14 mouse cellular contexts compared by ENCODE assay signal in the genomic region with DNA sequence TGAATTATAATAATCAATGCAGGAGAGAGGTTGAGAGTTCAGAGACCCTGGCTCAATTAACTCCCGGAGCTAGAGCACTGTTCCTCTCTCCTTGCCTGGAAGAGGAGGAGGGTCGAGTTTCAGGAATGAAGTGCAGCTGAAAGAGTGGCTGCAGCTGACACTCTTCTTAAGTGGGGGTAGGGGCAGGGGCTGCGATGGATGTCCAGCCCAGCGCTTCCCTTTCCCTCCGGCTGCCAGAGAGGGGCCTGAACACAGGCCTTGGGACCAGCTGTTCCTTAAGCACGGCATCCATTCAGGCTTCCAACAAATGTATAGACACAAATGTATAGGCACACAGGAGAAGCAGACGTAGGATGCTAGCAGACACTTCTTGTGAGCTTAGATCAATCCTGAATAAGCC. TPM values are rescaled to one million over a fixed set of nuclear protein-coding genes. Genes with fewer than 3 reads are reported as not detected.
DNase-seq lines count a peak whose midpoint lies in the region; ATAC-seq lines count a peak whose summit lies in the region.
"Had no signal": no experiment of that assay in that cellular context is flagged by ENCODE, and none has a peak within 500 bp of the region (broad histone marks: within the 10 kb centered on the region; RNA-seq: fewer than 3 reads in every experiment).

No protein-coding gene starts in this region.

- intact Hi-C loops in heart, postnatal 36 days (cut with DNase I) = no loop called here

- no peak overlapping the region for H3K4me3 ChIP-seq in heart, embryonic 12.5 days
- no peak overlapping the region for H3K4me3 ChIP-seq in midbrain, embryonic 11.5 days (ENCODE audit: low read depth, low read length)
- H3K4me3 ChIP-seq in midbrain, embryonic 15.5 days = no peak overlapping the region
- no peak overlapping the region for H3K4me3 ChIP-seq in hindbrain, embryonic 14.5 days (replicated peaks; ENCODE audit: low read length)
- H3K4me3 ChIP-seq: intestine, embryonic 15.5 days had no signal

- peaks cover 47% of the 10 kb centered on the region for H3K4me1 ChIP-seq in heart, embryonic 12.5 days (replicated peaks)
- H3K4me1 ChIP-seq in midbrain, embryonic 11.5 days (ENCODE audit: control insufficient read depth, insufficient read depth, low read length) = peaks cover 4% of the 10 kb centered on the region; the same call in 1 of the 2 replicates
- peaks cover 21% of the 10 kb centered on the region for H3K4me1 ChIP-seq in midbrain, embryonic 15.5 days
- H3K4me1 ChIP-seq in hindbrain, embryonic 14.5 days (replicated peaks; ENCODE audit: control insufficient read depth, insufficient read depth, low read length) = 0 out of 2 replicates have a peak, but pooled peaks cover 10% of the 10 kb centered on the region

- WGBS in heart, embryonic 12.5 days = 34% methylated on average over 7 of the region's 7 CpGs
- 11% methylated on average over 7 of the region's 7 CpGs for WGBS in midbrain, embryonic 11.5 days
- 19% methylated on average over 7 of the region's 7 CpGs for WGBS in midbrain, embryonic 15.5 days
- 20% methylated on average over 7 of the region's 7 CpGs for WGBS in hindbrain, embryonic 14.5 days

- H3K27ac ChIP-seq in heart, embryonic 12.5 days (ENCODE audit: poor library complexity, severe bottlenecking) = no peak overlapping the region
- no peak overlapping the region for H3K27ac ChIP-seq in midbrain, embryonic 11.5 days (ENCODE audit: low read depth, low read length)
- no peak overlapping the region for H3K27ac ChIP-seq in midbrain, embryonic 15.5 days
- H3K27ac ChIP-seq in hindbrain, embryonic 14.5 days = no peak overlapping the region
- H3K27ac ChIP-seq: intestine, embryonic 15.5 days had no signal

- peaks cover 12% of the 10 kb centered on the region; the same call in 1 of the 2 replicates for H3K27me3 ChIP-seq in heart, embryonic 12.5 days (replicated peaks)
- peaks cover 19% of the 10 kb centered on the region; the same call in 1 of the 2 replicates for H3K27me3 ChIP-seq in midbrain, embryonic 11.5 days (ENCODE audit: control insufficient read depth, insufficient read depth, low read length)
- peaks cover 14% of the 10 kb centered on the region for H3K27me3 ChIP-seq in midbrain, embryonic 15.5 days (replicated peaks)
- H3K27me3 ChIP-seq in hindbrain, embryonic 14.5 days (ENCODE audit: control insufficient read depth, insufficient read depth, low read length) = peaks cover 11% of the 10 kb centered on the region

- H3K4me2 ChIP-seq in heart, embryonic 12.5 days = no peak overlapping the region
- no peak overlapping the region for H3K4me2 ChIP-seq in midbrain, embryonic 11.5 days
- H3K4me2 ChIP-seq in midbrain, embryonic 15.5 days = no peak overlapping the region
- H3K4me2 ChIP-seq in hindbrain, embryonic 14.5 days (replicated peaks) = peak overlapping the region; percentile 98
- H3K4me2 ChIP-seq: heart, embryonic 11.5 days; intestine, embryonic 15.5 days had no signal

- H3K36me3 ChIP-seq in heart, embryonic 12.5 days = no peaks in the 10 kb centered on the region
- no peaks in the 10 kb centered on the region for H3K36me3 ChIP-seq in midbrain, embryonic 11.5 days (ENCODE audit: control insufficient read depth, insufficient read depth, low read length)
- no peaks in the 10 kb centered on the region for H3K36me3 ChIP-seq in midbrain, embryonic 15.5 days (replicated peaks)
- no peaks in the 10 kb centered on the region for H3K36me3 ChIP-seq in hindbrain, embryonic 14.5 days (replicated peaks; ENCODE audit: control insufficient read depth, insufficient read depth)
- H3K36me3 ChIP-seq: intestine, embryonic 15.5 days had no signal

- no peak for DNase-seq in heart, postnatal 36 days
- peak; percentile 84 for DNase-seq in midbrain, embryonic 11.5 days (ENCODE audit: low spot score, missing footprints)
- DNase-seq in hindbrain, embryonic 14.5 days (ENCODE audit: low spot score) = no peak
- no peak for DNase-seq in frontal cortex, postnatal 10 days (ENCODE audit: low spot score in 2 of 2)
- DNase-seq in right cerebral cortex, postnatal 36 days (ENCODE audit: low spot score in 2 of 2) = no peak
- DNase-seq: cerebellum, adult 8-10 months; kidney, postnatal 14 days; layer of hippocampus, postnatal 36 days; lung, postnatal 4 days; thymus, postnatal 36 days had no signal

- H3K9me3 ChIP-seq in heart, embryonic 12.5 days (replicated peaks) = no peaks in the 10 kb centered on the region
- no peaks in the 10 kb centered on the region for H3K9me3 ChIP-seq in midbrain, embryonic 11.5 days (ENCODE audit: control insufficient read depth, low read length)
- no peaks in the 10 kb centered on the region for H3K9me3 ChIP-seq in midbrain, embryonic 15.5 days
- H3K9me3 ChIP-seq in hindbrain, embryonic 14.5 days (ENCODE audit: control insufficient read depth, low read length) = no peaks in the 10 kb centered on the region
- H3K9me3 ChIP-seq: intestine, embryonic 15.5 days had no signal

- H3K9ac ChIP-seq in heart, embryonic 12.5 days = peak overlapping the region; percentile 3; the same call in 1 of the 2 replicates
- H3K9ac ChIP-seq in midbrain, embryonic 11.5 days (ENCODE audit: low read length) = no peak overlapping the region
- no peak overlapping the region for H3K9ac ChIP-seq in midbrain, embryonic 15.5 days
- H3K9ac ChIP-seq in hindbrain, embryonic 14.5 days = 0 out of 2 replicates have a peak overlapping the region, but pooled peaks have one; percentile 29
- H3K9ac ChIP-seq: intestine, embryonic 15.5 days had no signal

- ATAC-seq in heart, embryonic 12.5 days (ENCODE audit: insufficient number of reproducible peaks, low FRiP score) = no peak
- ATAC-seq in midbrain, embryonic 11.5 days (ENCODE audit: low FRiP score) = no peak
- ATAC-seq in midbrain, embryonic 15.5 days (replicated peaks) = no peak
- ATAC-seq in hindbrain, embryonic 14.5 days (ENCODE audit: low FRiP score) = no peak
- ATAC-seq: intestine, embryonic 15.5 days had no signal

RNA-seq across cellular contexts. Expression of a gene that starts 3.2 kb away (rescaled TPM):
- polyA plus RNA-seq in heart, embryonic 12.5 days (2016; fragmentation: Nextera tagmentation; extraction: Ambion mirVana) = 2.2 and 3.2 TPM in 2 replicates
- total RNA-seq in heart, postnatal 36 days (2021) = 10 to 100 TPM; 15.3 to 18.8 TPM
- polyA plus RNA-seq in midbrain, embryonic 11.5 days (2014; fragmentation: Nextera tagmentation; extraction: Ambion mirVana) = 0.34 and 0.56 TPM in 2 replicates
- 4.8 and 6.0 TPM in 2 replicates for polyA plus RNA-seq in midbrain, embryonic 15.5 days (2015; fragmentation: Nextera tagmentation; extraction: Ambion mirVana)
- polyA plus RNA-seq in hindbrain, embryonic 14.5 days (2014; fragmentation: Nextera tagmentation; extraction: Ambion mirVana) = 4.6 and 5.5 TPM in 2 replicates

RNA-seq across cellular contexts. Expression of a gene that starts 20.2 kb away (rescaled TPM):
- polyA plus RNA-seq in heart, embryonic 12.5 days (2016; fragmentation: Nextera tagmentation; extraction: Ambion mirVana) = 23.0 and 23.8 TPM in 2 replicates
- 10 to 100 TPM; 10.6 to 11.8 TPM for total RNA-seq in heart, postnatal 36 days (2021)
- 46.3 and 52.7 TPM in 2 replicates for polyA plus RNA-seq in midbrain, embryonic 11.5 days (2014; fragmentation: Nextera tagmentation; extraction: Ambion mirVana)
- polyA plus RNA-seq in midbrain, embryonic 15.5 days (2015; fragmentation: Nextera tagmentation; extraction: Ambion mirVana) = 25.9 and 26.3 TPM in 2 replicates
- polyA plus RNA-seq in hindbrain, embryonic 14.5 days (2014; fragmentation: Nextera tagmentation; extraction: Ambion mirVana) = 21.6 and 23.1 TPM in 2 replicates

Comparison
In these comparisons a context has a peak if more than half of its experiments do, and no peak if none do; other contexts are left out.
1. H3K9ac ChIP-seq: peak in heart, embryonic 12.5 days (single experiment) and hindbrain, embryonic 14.5 days (single experiment); none in midbrain, embryonic 11.5 days (single experiment) and midbrain, embryonic 15.5 days (single experiment).